Mouse (Mus musculus) limb, embryonic 15.5 days (tissue): ENCODE results near the gene A530016L24Rik. TPM values are rescaled to one million over a fixed set of nuclear protein-coding genes. Genes with fewer than 3 reads are reported as not detected.

ENCODE experiments used
- ATAC-seq: fragments of 200-750 bp; cut with Nextera tagmentation; 2 replicates; pipeline ENCODE4 v1.8.0; 2017; ENCODE audit warnings: low read depth, moderate TSS enrichment; ENCODE audit not compliant: insufficient number of reproducible peaks, low FRiP score, low TSS enrichment
- H3K27ac ChIP-seq: fragments of 300-500 bp; sonication (generic); 2 replicates; pipeline ENCODE4 v1.5.1; 2015; ENCODE audit warnings: moderate library complexity, mild to moderate bottlenecking, inconsistent platforms
- H3K27me3 ChIP-seq: fragments of 300-500 bp; sonication (generic); 2 replicates; pipeline ENCODE4 v1.6.1; 2015; ENCODE audit warnings: inconsistent platforms
- H3K36me3 ChIP-seq: fragments of 300-500 bp; sonication (generic); 2 replicates; pipeline ENCODE4 v1.6.1; 2015; ENCODE audit warnings: inconsistent platforms
- H3K4me1 ChIP-seq: fragments of 300-500 bp; sonication (generic); 2 replicates; pipeline ENCODE4 v1.6.1; 2015; ENCODE audit warnings: inconsistent platforms
- H3K4me2 ChIP-seq: fragments of 300-500 bp; sonication (generic); 2 replicates; pipeline ENCODE4 v1.6.1; 2015; ENCODE audit warnings: mild to moderate bottlenecking, inconsistent platforms
- H3K4me3 ChIP-seq: fragments of 300-500 bp; sonication (generic); 2 replicates; pipeline ENCODE4 v1.5.1; 2015; ENCODE audit warnings: mild to moderate bottlenecking, inconsistent platforms
- H3K9ac ChIP-seq: fragments of 300-500 bp; sonication (generic); 2 replicates; pipeline ENCODE4 v1.6.1; 2015; ENCODE audit warnings: inconsistent platforms
- H3K9me3 ChIP-seq: fragments of 300-500 bp; sonication (generic); 2 replicates; pipeline ENCODE4 v1.6.1; 2016; ENCODE audit warnings: inconsistent platforms
- WGBS: fragments of 180-500 bp; shearing (Covaris S2); methylation state at CpG from one replicate; pipeline ENCODE4 v1.1.7; 2015; 5-methylcytosine and 5-hydroxymethylcytosine counted together
- polyA plus RNA-seq: library from polyadenylated mRNA; unstranded; fragments of >200 nt; fragmentation: Nextera tagmentation; extraction: Ambion mirVana; gene quantifications from 2 replicates; pipeline ENCODE4 v1.2.1, GENCODE M21; 2015

The A530016L24Rik gene
- polyA plus RNA-seq, 1 experiment from 2014 or later: 0.50 TPM

GRCm38 (mm10) chr12:112503003-112503771 lies 13.9 kb downstream of the A530016L24Rik start:
- 34% methylated on average over 19 of the region's 19 CpGs for WGBS
- Histone ChIP-seq H3K4me2 (no peak overlapping the region), H3K27me3 (peaks cover 16% of the 10 kb centered on the region), H3K36me3 (no peaks in the 10 kb centered on the region), H3K9me3 (no peaks in the 10 kb centered on the region), H3K27ac (no peak overlapping the region), H3K9ac (no peak overlapping the region), H3K4me1 (no peaks in the 10 kb centered on the region), H3K4me3 (no peak overlapping the region)
- no peak for ATAC-seq

GRCm38 (mm10) chr12:112506267-112506666 lies 17.0 kb downstream of the A530016L24Rik start:
- Histone ChIP-seq H3K4me2 (no peak overlapping the region), H3K9ac (no peak overlapping the region), H3K4me3 (no peak overlapping the region), H3K9me3 (no peaks in the 10 kb centered on the region), H3K4me1 (peaks cover 7% of the 10 kb centered on the region), H3K27me3 (peaks cover 47% of the 10 kb centered on the region), H3K27ac (no peak overlapping the region), H3K36me3 (no peaks in the 10 kb centered on the region)
- ATAC-seq: no peak
- 74% methylated on average over 6 of the region's 6 CpGs for WGBS

- Histone ChIP-seq H3K4me3 (no peak overlapping the region), H3K9ac (no peak overlapping the region), H3K9me3 (no peaks in the 10 kb centered on the region), H3K36me3 (no peaks in the 10 kb centered on the region), H3K4me2 (no peak overlapping the region), H3K4me1 (peaks cover 7% of the 10 kb centered on the region), H3K27me3 (peaks cover 56% of the 10 kb centered on the region), H3K27ac (no peak overlapping the region)
- no peak for ATAC-seq
- 31% methylated on average over 4 of the region's 4 CpGs for WGBS
Measured at GRCm38 (mm10) chr12:112507264-112507663, 18.0 kb downstream of the A530016L24Rik start.

DNA sequence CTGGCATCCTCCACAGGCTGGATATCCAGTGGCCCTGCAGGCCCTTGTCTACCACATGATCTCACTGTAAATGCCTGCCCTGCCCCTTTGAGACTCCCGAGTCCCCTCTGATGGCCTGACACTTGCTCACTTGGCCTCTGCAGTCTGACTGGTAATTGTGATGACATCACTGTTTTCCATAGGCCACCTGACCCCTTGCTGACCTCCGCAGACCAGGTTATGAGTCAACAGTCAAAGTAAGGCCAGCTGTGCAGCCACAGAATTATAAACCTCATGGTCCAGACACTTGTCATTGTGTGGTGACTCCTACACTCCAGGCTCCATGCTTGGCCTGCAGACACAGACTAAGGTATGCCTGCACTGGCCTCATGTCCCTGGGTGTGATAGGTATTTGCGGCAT lies 18.7 kb downstream of the A530016L24Rik start:
- Histone ChIP-seq H3K27me3 (peaks cover 58% of the 10 kb centered on the region), H3K36me3 (no peaks in the 10 kb centered on the region), H3K9ac (no peak overlapping the region), H3K4me2 (no peak overlapping the region), H3K9me3 (no peaks in the 10 kb centered on the region), H3K4me3 (no peak overlapping the region), H3K27ac (no peak overlapping the region), H3K4me1 (peaks cover 7% of the 10 kb centered on the region)
- ATAC-seq: no peak
- WGBS: 79% methylated on average over 3 of the region's 3 CpGs

GRCm38 (mm10) chr12:112510365-112510732 lies 21.1 kb downstream of the A530016L24Rik start:
- ATAC-seq: no peak
- H3K9ac ChIP-seq: no peak overlapping the region
- H3K9me3 ChIP-seq: no peaks in the 10 kb centered on the region
- H3K4me2 ChIP-seq: peak overlapping the region; percentile 66; the same call in 1 of the 2 replicates
- no peaks in the 10 kb centered on the region for H3K36me3 ChIP-seq
- WGBS: 29% methylated on average over 7 of the region's 7 CpGs
- H3K4me3 ChIP-seq: peak overlapping the region; percentile 32; the same call in 1 of the 2 replicates
- H3K4me1 ChIP-seq: peaks cover 7% of the 10 kb centered on the region
- H3K27me3 ChIP-seq: peaks cover 58% of the 10 kb centered on the region
- H3K27ac ChIP-seq: no peak overlapping the region

- Histone ChIP-seq H3K4me3 (peak overlapping the region; percentile 32), H3K27ac (no peak overlapping the region), H3K36me3 (no peaks in the 10 kb centered on the region), H3K27me3 (peaks cover 53% of the 10 kb centered on the region), H3K4me1 (peaks cover 7% of the 10 kb centered on the region), H3K4me2 (peak overlapping the region; percentile 66), H3K9ac (no peak overlapping the region), H3K9me3 (no peaks in the 10 kb centered on the region)
- ATAC-seq: 0 out of 2 replicates have a peak, but pooled peaks have one; percentile 50
- WGBS: 4% methylated on average over 62 of the region's 62 CpGs
Measured at GRCm38 (mm10) chr12:112510733-112511372, 21.6 kb downstream of the A530016L24Rik start.

DNA sequence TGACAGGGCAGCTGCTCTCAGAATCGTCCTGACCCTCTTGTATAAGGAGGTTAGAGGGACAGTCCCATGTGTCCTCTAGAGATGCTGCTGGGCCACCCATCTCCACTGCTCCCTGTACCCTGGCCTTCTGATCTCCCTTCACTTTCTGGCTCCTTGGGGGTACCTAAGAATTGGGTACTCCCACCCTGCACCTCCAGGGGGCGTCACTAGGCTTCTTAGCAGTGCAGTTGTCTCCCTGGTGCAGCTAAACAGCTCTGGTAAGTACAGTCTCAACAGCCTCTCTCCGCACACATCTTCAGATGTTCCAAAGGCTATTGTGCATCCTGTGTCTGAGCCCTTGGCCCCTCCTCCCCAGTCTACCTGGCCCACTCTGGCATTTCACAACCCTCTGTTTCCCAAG lies 25.6 kb downstream of the A530016L24Rik start:
- H3K36me3 ChIP-seq: no peaks in the 10 kb centered on the region
- H3K4me1 ChIP-seq: peaks cover 12% of the 10 kb centered on the region
- peaks cover 25% of the 10 kb centered on the region for H3K27me3 ChIP-seq
- ATAC-seq: no peak
- no peaks in the 10 kb centered on the region for H3K9me3 ChIP-seq
- no peak overlapping the region for H3K4me2 ChIP-seq
- no peak overlapping the region for H3K27ac ChIP-seq
- H3K4me3 ChIP-seq: no peak overlapping the region
- WGBS: 49% methylated on average over 3 of the region's 3 CpGs
- no peak overlapping the region for H3K9ac ChIP-seq

DNA sequence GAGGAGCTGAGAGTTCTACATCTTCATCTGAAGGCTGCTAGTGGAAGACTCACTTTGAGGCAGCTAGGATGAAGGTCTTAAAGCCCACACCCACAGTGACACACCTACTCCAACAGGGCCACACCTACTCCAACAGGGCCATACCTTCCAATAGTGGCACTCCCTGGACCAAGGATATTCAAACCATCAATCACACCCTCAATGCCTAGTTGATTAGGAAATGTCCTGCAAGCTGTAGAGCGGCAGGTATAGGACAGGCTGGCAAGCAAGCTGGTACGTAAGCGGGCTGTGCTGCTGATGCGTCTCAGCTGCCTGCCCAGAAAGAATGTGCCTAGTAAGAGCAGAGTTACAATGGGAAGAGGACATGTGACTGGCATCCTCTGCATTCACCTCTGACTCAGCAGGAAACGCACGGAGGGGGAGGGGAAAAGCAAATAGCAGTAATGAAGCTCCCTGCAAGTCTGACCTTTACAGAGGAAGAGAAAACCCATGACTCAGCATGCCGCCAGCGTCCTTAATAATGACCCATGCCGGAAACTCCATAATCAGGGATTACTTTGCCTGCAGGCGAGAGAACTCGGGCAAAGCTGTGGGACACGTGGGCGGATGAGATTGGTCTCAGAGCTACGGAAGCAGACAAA lies 27.6 kb downstream of the A530016L24Rik start, which contains the start of gene Tmem179:
Gene Tmem179, minus strand, starts transcription at position 51 of the 641 bp plus-strand sequence.
- Histone ChIP-seq H3K4me2 (no peak within 1 kb of the TSS), H3K36me3 (no peaks in the 10 kb centered on the region), H3K27ac (no peak within 1 kb of the TSS), H3K4me1 (peaks cover 5% of the 10 kb centered on the region), H3K4me3 (no peak within 1 kb of the TSS), H3K9me3 (no peaks in the 10 kb centered on the region), H3K9ac (no peak within 1 kb of the TSS), H3K27me3 (0 out of 2 replicates have a peak, but pooled peaks cover 11% of the 10 kb centered on the region)
- no peak for ATAC-seq
- 18% methylated on average over 14 of the region's 14 CpGs for WGBS

DNA sequence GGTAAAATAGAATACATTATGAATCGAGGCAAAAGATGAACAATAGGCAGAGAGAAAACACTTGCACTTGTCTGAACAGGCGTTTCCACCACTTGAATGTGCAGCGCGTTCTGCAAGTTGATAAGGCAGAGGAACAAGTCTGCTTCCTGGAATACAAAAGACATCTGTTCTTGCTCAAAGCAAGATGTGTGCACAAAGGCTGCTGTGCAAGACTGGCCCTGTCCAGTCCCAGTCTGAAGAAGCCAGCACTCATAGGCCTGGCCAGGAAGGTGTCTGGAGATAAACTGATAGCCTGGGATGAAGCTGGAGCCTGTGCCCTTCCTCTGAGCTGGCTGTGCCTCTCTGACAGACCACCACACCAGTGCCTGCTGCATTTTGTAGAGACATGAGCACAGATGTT lies 28.9 kb downstream of the A530016L24Rik start:
- H3K9me3 ChIP-seq: no peaks in the 10 kb centered on the region
- H3K4me1 ChIP-seq: peaks cover 5% of the 10 kb centered on the region
- no peak overlapping the region for H3K27ac ChIP-seq
- WGBS: 36% methylated on average over 4 of the region's 4 CpGs
- 0 out of 2 replicates have a peak, but pooled peaks cover 4% of the 10 kb centered on the region for H3K27me3 ChIP-seq
- H3K36me3 ChIP-seq: no peaks in the 10 kb centered on the region
- no peak overlapping the region for H3K4me2 ChIP-seq
- ATAC-seq: no peak
- H3K4me3 ChIP-seq: no peak overlapping the region
- no peak overlapping the region for H3K9ac ChIP-seq

DNA sequence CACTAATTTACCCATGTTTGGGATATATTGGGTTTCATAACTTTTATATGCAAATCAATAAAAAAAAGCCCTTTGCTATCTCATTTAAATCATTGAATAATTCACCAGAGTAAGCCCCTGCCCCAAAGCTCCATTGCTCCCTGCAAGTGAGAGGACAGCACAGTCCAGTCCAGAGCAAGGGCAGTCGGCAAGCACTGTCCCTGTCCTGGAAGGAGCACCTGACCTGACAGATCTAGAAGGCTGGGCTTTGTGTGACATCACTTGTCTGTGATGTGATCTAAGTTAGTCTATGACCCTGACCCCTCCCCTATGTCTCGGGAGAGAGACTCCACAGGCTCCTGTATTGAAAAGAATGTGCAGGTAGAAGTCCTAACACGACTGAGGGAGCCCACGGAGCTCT lies 44.5 kb downstream of the A530016L24Rik start:
- no peak for ATAC-seq
- H3K4me1 ChIP-seq: no peaks in the 10 kb centered on the region
- no peaks in the 10 kb centered on the region for H3K27me3 ChIP-seq
- no peak overlapping the region for H3K27ac ChIP-seq
- no peaks in the 10 kb centered on the region for H3K36me3 ChIP-seq
- no peak overlapping the region for H3K4me3 ChIP-seq
- no peak overlapping the region for H3K4me2 ChIP-seq
- no peak overlapping the region for H3K9ac ChIP-seq
- WGBS: 52% methylated on average over 4 of the region's 4 CpGs
- H3K9me3 ChIP-seq: no peaks in the 10 kb centered on the region

DNA sequence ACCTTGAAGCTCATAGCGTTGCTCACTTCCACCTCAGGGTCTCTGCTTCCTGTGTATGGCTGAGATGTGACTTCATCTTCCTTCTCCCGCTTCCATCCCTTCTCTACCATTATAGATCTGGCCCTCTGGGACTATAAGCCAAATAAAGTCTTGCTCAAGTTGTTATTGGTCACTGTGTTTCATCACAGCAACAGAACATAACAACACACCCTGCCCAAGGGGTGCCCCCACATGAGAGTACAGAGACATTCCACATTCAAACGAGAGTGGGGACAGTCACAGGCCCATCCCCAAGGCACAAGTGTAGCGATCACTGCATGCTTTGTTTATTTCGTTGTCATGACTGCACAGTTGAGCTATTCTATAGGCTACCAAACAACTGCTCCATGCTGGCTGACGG lies 48.0 kb downstream of the A530016L24Rik start:
- H3K36me3 ChIP-seq: no peaks in the 10 kb centered on the region
- ATAC-seq: no peak

DNA sequence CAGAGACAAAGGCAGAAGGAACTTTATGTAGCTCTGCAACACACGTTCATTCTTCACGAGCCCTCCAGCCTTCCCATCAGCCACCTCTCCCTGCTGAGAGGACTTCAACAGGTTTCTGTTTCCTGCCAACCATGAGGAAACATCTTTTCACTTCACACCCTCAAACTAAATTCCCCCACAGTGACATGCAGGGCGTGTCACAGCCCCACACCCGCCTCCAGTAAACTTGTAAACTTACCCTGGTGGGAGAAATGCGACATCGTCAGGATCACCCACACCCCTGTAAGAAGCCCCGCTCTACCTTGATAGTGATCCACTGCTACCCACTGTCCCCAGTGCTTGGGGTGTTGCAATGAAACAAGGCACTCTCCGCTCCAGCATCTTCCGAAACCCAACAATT lies 49.1 kb downstream of the A530016L24Rik start:
- Histone ChIP-seq H3K9me3 (no peaks in the 10 kb centered on the region), H3K4me3 (no peak overlapping the region), H3K36me3 (no peaks in the 10 kb centered on the region), H3K27ac (no peak overlapping the region), H3K9ac (no peak overlapping the region), H3K27me3 (no peaks in the 10 kb centered on the region), H3K4me1 (0 out of 2 replicates have a peak, but pooled peaks cover 3% of the 10 kb centered on the region), H3K4me2 (no peak overlapping the region)
- 68% methylated on average over 9 of the region's 9 CpGs for WGBS
- no peak for ATAC-seq

More for the DNA sequence above, 48.0 kb downstream of the A530016L24Rik start:
- Histone ChIP-seq H3K9ac (no peak overlapping the region), H3K4me2 (no peak overlapping the region), H3K9me3 (no peaks in the 10 kb centered on the region), H3K4me1 (no peaks in the 10 kb centered on the region), H3K27me3 (no peaks in the 10 kb centered on the region), H3K27ac (no peak overlapping the region), H3K4me3 (no peak overlapping the region)
- 73% methylated on average over 6 of the region's 6 CpGs for WGBS
